20 mouse cellular contexts compared by ENCODE assay signal in the genomic region with DNA sequence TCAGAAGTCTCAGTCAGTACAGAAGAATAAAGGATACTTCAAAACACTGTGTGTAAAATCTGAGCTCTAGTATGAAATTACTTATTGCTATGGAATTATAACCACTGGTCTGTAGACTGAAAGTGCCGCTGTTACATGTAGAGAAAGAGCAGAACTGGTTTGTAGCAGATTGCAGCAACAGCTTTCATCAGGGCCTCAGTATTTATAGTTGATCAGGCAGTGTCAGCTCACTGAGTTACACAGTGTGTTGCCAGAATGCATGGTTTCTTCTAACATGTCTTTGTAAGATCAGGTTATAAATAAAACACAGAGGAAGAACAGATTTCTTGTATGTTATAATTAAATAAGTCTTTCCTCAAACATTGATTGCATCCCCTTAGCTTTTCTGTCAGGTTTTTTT.
DNase-seq lines count a peak whose midpoint lies in the region; ATAC-seq and TF ChIP-seq lines count a peak whose summit lies in the region.
"Had no signal": no experiment of that assay in that cellular context is flagged by ENCODE, and none has a peak within 500 bp of the region (broad histone marks: within the 10 kb centered on the region; RNA-seq: fewer than 3 reads in every experiment).

No protein-coding gene starts in this region.

- WGBS in cerebellum, adult 2 months: 54% methylated on average over 1 of the region's 1 CpGs
- 80% methylated on average over 1 of the region's 1 CpGs for WGBS in intestine, postnatal 0 days

- no peak overlapping the region for H3K4me2 ChIP-seq in intestine, postnatal 0 days (replicated peaks; ENCODE audit: low read depth)
- H3K4me2 ChIP-seq: embryonic facial prominence, embryonic 13.5 days; forebrain, embryonic 12.5 days; heart, embryonic 13.5 days; hindbrain, embryonic 15.5 days had no signal

- H3K9me3 ChIP-seq in intestine, postnatal 0 days (ENCODE audit: control insufficient read depth): no peaks in the 10 kb centered on the region
- H3K9me3 ChIP-seq: embryonic facial prominence, embryonic 13.5 days; forebrain, embryonic 12.5 days; heart, embryonic 13.5 days; hindbrain, embryonic 15.5 days had no signal

- no peak overlapping the region for H3K4me3 ChIP-seq in cerebellum, adult 2 months (replicated peaks; ENCODE audit: insufficient read depth, low read depth, low read length)
- H3K4me3 ChIP-seq in intestine, postnatal 0 days (ENCODE audit: low read depth, low read length): no peak overlapping the region
- H3K4me3 ChIP-seq: embryonic facial prominence, embryonic 13.5 days; forebrain, embryonic 12.5 days; gastrocnemius, adult 2 months; heart, embryonic 13.5 days; hindbrain, embryonic 15.5 days had no signal

- no peaks in the 10 kb centered on the region for H3K36me3 ChIP-seq in intestine, postnatal 0 days (ENCODE audit: control insufficient read depth, insufficient read depth)
- H3K36me3 ChIP-seq: embryonic facial prominence, embryonic 13.5 days; forebrain, embryonic 12.5 days; heart, embryonic 13.5 days; hindbrain, embryonic 15.5 days had no signal

- H3K4me1 ChIP-seq in cerebellum, adult 2 months (ENCODE audit: control insufficient read depth, insufficient read depth, low read length): peaks cover 8% of the 10 kb centered on the region; the same call in 1 of the 2 replicates
- H3K4me1 ChIP-seq in intestine, postnatal 0 days (replicated peaks; ENCODE audit: control insufficient read depth, insufficient read depth, low read length): no peaks in the 10 kb centered on the region
- H3K4me1 ChIP-seq: embryonic facial prominence, embryonic 13.5 days; forebrain, embryonic 12.5 days; heart, embryonic 13.5 days; hindbrain, embryonic 15.5 days had no signal

- no peak for TF ChIP-seq CTCF in cerebellum, adult 2 months (IDR thresholded peaks at IDR 0.05; ENCODE audit: borderline replicate concordance, insufficient read depth, low read depth, low read length)
- TF ChIP-seq CTCF in intestine, postnatal 0 days (IDR thresholded peaks at IDR 0.05; ENCODE audit: low read depth): no peak

- peak overlapping the region; percentile 75; the same call in 1 of the 2 replicates for H3K27ac ChIP-seq in cerebellum, adult 2 months (ENCODE audit: insufficient read depth, low read length)
- H3K27ac ChIP-seq in intestine, postnatal 0 days (ENCODE audit: low read depth, low read length): no peak overlapping the region
- H3K27ac ChIP-seq: embryonic facial prominence, embryonic 13.5 days; forebrain, embryonic 12.5 days; gastrocnemius, adult 2 months; heart, embryonic 13.5 days; hindbrain, embryonic 15.5 days had no signal

- TF ChIP-seq POLR2A in cerebellum, adult 2 months (IDR thresholded peaks at IDR 0.05; ENCODE audit: borderline replicate concordance, insufficient read depth, low read length): no peak

- H3K27me3 ChIP-seq in cerebellum, adult 2 months (ENCODE audit: control insufficient read depth, insufficient read depth, low read length): no peaks in the 10 kb centered on the region
- H3K27me3 ChIP-seq in intestine, postnatal 0 days (replicated peaks; ENCODE audit: control insufficient read depth, insufficient read depth, low read length): no peaks in the 10 kb centered on the region
- H3K27me3 ChIP-seq: CH12.LX; embryonic facial prominence, embryonic 13.5 days; forebrain, embryonic 12.5 days; heart, embryonic 13.5 days; hindbrain, embryonic 15.5 days; Patski had no signal

- peak; percentile 23 to 44 for DNase-seq in cerebellum, adult 2 months
- DNase-seq in cerebellum, postnatal 4 days (ENCODE audit: low spot score in 2 of 2): no peak
- DNase-seq in layer of hippocampus, adult 9-11 months: peak; percentile 4
- DNase-seq in layer of hippocampus, adult 9-10 months (ENCODE audit: low spot score): no peak
- peak; percentile 21 to 25 for DNase-seq in cerebellum, postnatal 25 days
- DNase-seq in gastrocnemius, postnatal 36 days: no peak
- DNase-seq: adrenal gland, postnatal 14 days; gastrocnemius, adult 2 months; gastrocnemius, postnatal 25 days; heart, adult 11 months; heart, postnatal 36 days had no signal

- no peak overlapping the region for H3K9ac ChIP-seq in intestine, postnatal 0 days (ENCODE audit: low read depth, low read length)
- H3K9ac ChIP-seq: embryonic facial prominence, embryonic 13.5 days; forebrain, embryonic 12.5 days; heart, embryonic 13.5 days; hindbrain, embryonic 15.5 days had no signal

- intact Hi-C loops in gastrocnemius, postnatal 36 days (cut with DNase I): no loop called here

- no peak for ATAC-seq in intestine, postnatal 0 days
- ATAC-seq: activated CD4-positive, CD25-positive, alpha-beta regulatory T cell, adult 4 months; intestine, embryonic 16.5 days; Patski had no signal

Comparison
In these comparisons a context has a peak if more than half of its experiments do, and no peak if none do; other contexts are left out.
1. DNase-seq: peak in cerebellum, adult 2 months (2 of 2), layer of hippocampus, adult 9-11 months (single experiment) and cerebellum, postnatal 25 days (2 of 2); none in cerebellum, postnatal 4 days (0 of 2), layer of hippocampus, adult 9-10 months (single experiment) and gastrocnemius, postnatal 36 days (0 of 2).